Mouse (Mus musculus): ENCODE data around the gene Sf3a2.
A peak's percentile ranks its signal among the peaks of the same experiment; 100 is the strongest.

The Sf3a2 gene

DNA sequence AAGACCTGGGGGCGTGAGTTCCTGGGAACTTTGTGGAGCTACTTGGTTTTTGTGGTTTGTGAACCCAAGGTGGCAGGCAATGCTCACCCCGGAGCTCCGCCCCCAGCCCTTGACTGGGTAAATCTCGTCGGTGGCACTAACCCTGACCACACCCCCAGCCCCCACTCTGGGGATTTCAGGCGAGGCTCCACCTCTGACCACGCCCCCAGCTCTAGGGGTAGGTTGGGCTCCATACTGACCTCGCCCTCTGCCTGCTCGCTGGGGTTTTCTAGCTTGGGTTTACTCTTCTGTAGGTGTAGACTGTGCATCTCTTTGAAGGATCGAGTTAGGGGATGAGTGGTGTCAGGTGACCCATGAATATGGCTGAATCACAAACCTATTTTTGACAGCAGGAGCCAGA is 50.6 kb downstream of the Sf3a2 start:
- DNase-seq (ENCODE audit: low spot score), result peak; percentile 50
